Mouse (Mus musculus): ENCODE measurements around the gene Gm12355.

GRCm38 (mm10) chr11:98581286-98582029, 44.0 kb downstream of the Gm12355 start:
- TF ChIP-seq CTCF (IDR thresholded peaks at IDR 0.05) = no peak
- TF ChIP-seq EP300 (IDR thresholded peaks at IDR 0.05) = no peak
